Mouse (Mus musculus): ENCODE results near the gene Tnfaip3.

Gene Tnfaip3

GRCm38 (mm10) chr10:18964856-18965255 is 50.6 kb downstream of the Tnfaip3 start:
- no peak for DNase-seq (ENCODE audit: low spot score)

- no peak for DNase-seq (ENCODE audit: low spot score)
Observed at GRCm38 (mm10) chr10:18959777-18960492, 55.5 kb downstream of the Tnfaip3 start.

DNA sequence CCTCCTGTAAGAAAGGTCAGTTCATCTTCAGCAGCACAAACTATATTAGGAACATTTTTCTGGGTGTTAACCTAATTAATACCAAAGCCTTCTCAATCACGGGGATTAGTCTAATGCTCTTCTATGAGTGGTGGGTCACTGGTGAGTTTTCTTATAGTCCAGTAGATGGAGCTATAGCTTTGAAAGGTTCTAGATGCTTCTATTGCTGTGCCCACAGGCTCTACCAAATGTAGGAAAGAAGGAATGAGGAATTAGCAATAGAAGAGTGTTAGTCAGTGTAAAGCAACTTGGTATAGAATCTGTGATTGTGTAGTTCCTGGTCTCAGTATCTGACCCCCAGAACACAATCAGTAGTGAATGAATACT is 61.8 kb downstream of the Tnfaip3 start:
- no peak for DNase-seq (ENCODE audit: low spot score)

- DNase-seq (ENCODE audit: low spot score), result no peak
Observed at GRCm38 (mm10) chr10:18953011-18953705, 62.3 kb downstream of the Tnfaip3 start.

All from ovary, postnatal 14 days (tissue).